Mouse (Mus musculus) adrenal gland, adult (tissue): ENCODE measurements around the gene Tmem168.

Experiments
- DNase-seq, 2 experiments: peaks; one replicate each; pipeline ENCODE4 v3.0.0; 2022 to 2023; ENCODE audit warnings: low spot score in 1 of 2; ENCODE audit not compliant: inconsistent age in 2 of 2

Tmem168 gene

DNA sequence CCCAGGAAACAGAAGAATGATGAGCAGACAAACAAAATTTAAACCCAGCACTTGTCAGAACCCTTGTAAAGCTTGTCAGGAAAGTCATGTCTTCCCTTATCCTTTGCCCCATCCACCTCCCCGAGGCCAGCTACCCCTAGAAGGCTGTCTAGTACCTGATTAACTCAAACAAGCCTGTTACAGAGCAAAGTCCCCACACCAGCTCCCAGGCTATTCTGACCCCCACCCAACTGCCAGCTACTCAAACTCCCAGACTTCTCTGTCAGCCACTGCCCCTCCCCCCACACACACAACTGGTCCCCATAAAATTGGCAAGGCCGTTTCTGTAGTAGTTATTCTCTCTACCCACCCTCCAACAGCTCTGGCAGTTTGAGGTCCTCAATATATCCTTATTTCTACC lies 21.3 kb downstream of the Tmem168 start:
- no peak for DNase-seq

DNA sequence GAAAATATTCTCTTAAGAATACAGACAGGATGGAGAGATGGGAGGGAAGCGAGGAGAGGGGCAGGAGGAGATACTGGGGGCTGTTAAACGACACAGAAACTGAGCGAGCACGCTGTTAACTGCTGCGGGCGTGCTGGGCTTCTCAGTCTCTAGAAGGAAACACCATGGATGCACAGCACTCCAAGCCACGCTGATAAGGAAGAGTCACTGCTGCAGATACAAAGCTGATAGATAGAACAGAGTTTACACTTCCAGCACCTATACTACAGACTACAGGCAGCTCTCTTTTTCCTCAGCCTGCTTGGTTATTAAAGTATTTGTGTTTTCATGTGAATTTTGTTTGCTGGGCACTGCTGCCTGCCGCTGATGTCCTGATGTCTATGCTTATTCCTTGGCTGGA lies 21.7 kb downstream of the Tmem168 start:
- DNase-seq: peak in 1 of 2 experiments; percentile 11

DNA sequence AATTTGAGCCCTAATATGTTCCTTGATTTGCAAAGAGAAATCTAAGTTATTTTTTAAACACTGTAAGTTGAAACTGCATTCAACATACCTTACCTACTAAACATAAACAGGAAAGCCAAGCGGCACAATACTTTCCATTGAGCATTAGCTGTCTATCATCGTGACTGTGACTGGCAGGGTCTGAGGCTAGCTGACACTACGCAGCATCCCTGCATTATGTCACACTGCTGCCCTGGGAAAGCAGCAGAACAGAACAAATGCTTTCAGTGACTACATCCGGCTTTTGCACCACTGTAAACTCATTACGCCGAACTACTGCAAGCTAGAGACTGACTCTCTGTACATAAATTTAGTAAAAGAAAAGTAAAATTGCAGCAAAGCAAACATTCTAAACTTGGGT lies 23.1 kb downstream of the Tmem168 start:
- DNase-seq: peak in 1 of 2 experiments; percentile 14

DNA sequence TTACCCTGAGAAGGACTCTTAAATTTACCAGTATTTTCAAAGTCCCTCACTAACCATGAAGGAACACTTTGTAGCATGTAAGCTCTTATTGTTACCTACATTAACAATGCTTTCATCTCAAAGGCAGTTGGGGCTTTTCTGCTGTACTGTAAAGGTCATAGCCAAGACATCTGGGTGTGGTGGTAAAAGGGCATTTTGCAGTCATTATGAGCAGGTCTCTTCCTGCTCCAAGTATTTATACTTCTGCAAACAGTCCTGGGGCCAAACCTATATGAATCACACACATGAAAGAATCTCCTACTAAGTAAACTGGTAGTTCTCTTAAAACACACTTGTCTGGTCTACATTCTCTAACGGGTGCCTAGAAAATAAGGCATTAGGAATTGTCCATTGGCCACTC lies 25.8 kb downstream of the Tmem168 start:
- no peak for DNase-seq

DNA sequence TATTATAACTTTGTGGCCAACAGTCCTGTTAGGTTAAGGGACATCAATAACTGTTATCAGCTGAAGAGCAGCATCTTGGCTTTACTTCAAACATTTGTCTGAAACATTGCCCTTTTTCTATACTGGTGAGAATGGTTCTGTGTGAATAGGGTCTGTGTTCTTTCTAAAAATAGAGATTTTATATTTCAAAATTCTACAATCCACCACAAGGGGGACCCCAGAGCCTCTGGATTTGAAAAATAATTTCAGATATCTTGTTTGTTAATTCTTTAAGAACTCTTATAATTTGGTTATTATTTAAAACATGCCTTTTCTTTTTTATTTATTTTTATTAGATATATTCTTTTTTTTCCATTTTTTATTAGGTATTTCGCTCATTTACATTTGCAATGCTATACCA lies 42.2 kb downstream of the Tmem168 start:
- peak in 1 of 2 experiments; percentile 44 for DNase-seq

DNA sequence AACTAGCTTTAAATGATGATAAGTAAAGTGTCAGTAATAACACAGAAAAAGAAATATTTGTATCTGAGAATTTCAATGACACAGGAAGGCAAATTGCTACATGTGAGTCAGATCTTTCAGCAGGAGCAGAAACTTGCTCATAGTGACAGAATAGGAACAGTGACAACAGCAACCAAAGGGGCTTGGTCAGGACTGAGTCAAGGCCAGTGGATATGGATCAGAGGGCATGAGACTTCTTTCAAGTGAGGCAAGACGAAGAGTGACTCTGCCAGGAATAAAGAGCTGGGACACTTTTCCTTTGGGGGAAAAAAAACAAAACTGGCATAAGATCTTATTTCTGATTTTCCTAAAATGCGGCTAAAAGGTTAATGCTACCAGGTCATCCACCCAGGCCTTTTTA lies 52.6 kb downstream of the Tmem168 start:
- peak; percentile 38 to 71 for DNase-seq

DNA sequence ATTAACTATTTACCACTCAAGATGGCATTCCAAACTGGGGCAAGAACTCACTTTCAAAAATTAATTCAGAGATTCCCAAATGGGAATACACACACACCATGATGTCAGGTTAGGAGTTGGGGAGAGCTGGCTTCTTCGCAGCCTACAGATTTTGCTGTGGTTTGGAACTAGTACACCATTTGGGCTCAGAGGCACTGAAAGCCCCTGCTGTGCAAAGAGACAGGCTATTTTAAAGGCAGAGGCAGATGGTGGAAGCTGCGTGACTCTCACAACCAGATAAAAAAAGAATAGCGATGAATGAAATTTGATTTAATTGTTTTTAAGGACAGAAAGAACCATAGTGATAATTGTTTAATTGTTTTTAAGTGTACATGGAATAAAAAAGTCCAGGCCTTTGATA lies 66.1 kb downstream of the Tmem168 start:
- no peak for DNase-seq

DNA sequence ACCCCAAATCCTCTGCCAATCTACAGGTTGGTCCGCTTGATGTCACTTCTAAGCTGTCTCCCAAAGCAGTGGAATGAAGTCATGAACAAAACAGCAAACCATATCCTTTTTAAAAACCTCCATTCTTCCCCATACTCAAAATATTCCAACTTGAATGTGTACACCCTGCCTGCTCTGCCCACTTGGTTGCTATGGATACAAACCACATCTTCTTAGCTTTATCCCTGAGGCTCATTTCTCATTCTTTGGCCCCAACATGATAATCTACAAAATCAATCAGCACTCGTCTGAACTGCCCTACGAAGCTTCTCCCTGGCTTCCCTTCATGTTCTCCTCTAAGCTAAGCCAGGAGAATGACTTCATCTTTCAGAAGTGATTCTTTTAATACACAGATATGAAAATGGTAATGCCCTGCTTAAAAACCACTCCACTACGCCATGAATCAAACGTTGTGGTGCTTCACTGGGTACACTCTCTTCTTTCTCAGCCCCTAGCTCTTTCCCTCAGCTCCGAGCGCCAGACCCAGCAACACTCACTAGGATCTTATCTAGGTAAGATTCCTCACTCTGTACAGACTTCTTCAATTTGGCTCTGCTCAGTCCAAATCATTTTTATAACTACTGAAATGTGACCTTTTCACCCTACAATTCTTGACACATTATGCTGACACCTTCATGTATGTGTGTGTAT lies 70.5 kb downstream of the Tmem168 start:
- no peak for DNase-seq
